Mouse (Mus musculus) liver, postnatal 0 days (tissue): ENCODE data around the gene Foxn2.

ENCODE experiments used
- CTCF ChIP-seq: sonication (generic); IDR thresholded peaks from 2 replicates; pipeline ENCODE4 v1.5.1; 2016; ENCODE audit warnings: antibody characterized with exemption, low read depth
- EP300 ChIP-seq: IDR thresholded peaks from 2 replicates; pipeline ENCODE4 v1.6.1; 2016; ENCODE audit warnings: antibody characterized with exemption, low read depth, mild to moderate bottlenecking

GRCm38 (mm10) chr17:88400702-88401475 is 39.6 kb upstream of the Foxn2 start:
- TF ChIP-seq EP300, result no peak
- TF ChIP-seq CTCF, result no peak
